Mouse (Mus musculus): ENCODE results near the gene Tubgcp4.

DNA sequence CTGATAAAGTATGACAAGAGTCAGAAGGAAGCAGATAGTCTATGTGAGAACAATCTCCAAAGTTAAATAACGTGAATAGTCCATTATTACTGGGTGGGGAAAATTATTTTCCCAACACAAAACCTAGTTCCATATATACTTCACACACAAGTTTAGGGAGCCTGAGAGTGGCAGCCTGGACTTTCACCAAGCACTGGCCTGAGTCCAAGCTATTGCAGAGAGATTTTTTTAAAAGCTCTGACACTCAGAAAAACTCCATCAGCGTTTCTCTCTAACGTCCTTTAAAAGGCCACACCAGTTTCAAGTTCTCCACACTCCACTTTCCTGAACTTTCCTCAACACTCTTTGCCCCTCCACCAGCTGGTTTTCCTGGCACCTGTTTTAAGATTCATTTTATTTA lies 44.0 kb downstream of the Tubgcp4 start:
- TF ChIP-seq CTCF (IDR thresholded peaks at IDR 0.05; ENCODE audit: low read depth) (no peak), EP300 (IDR thresholded peaks at IDR 0.05; ENCODE audit: low read depth) (no peak)
